30 mouse cellular contexts compared by ENCODE assay signal in genomic region chr10:96709698-96710356, GRCm38 (mm10).
DNase-seq lines count a peak whose midpoint lies in the region; ATAC-seq lines count a peak whose summit lies in the region.
"Had no signal": no experiment of that assay in that cellular context is flagged by ENCODE, and none has a peak within 500 bp of the region (broad histone marks: within the 10 kb centered on the region; RNA-seq: fewer than 3 reads in every experiment).

No protein-coding gene starts in this region.

- H3K9me3 ChIP-seq in heart, embryonic 12.5 days (replicated peaks), result no peaks in the 10 kb centered on the region
- H3K9me3 ChIP-seq in heart, embryonic 15.5 days (replicated peaks), result no peaks in the 10 kb centered on the region
- no peaks in the 10 kb centered on the region for H3K9me3 ChIP-seq in lung, embryonic 15.5 days
- H3K9me3 ChIP-seq: embryonic facial prominence, embryonic 10.5 days; embryonic facial prominence, embryonic 13.5 days; forebrain, embryonic 12.5 days; forebrain, embryonic 15.5 days; hindbrain, embryonic 13.5 days; intestine, embryonic 15.5 days had no signal

- peak overlapping the region; percentile 23; the same call in 1 of the 2 replicates for H3K27ac ChIP-seq in heart, embryonic 12.5 days (ENCODE audit: poor library complexity, severe bottlenecking)
- peak overlapping the region; percentile 64 for H3K27ac ChIP-seq in heart, embryonic 15.5 days
- H3K27ac ChIP-seq in lung, embryonic 15.5 days, result peak overlapping the region; percentile 69
- H3K27ac ChIP-seq: embryonic facial prominence, embryonic 10.5 days; embryonic facial prominence, embryonic 13.5 days; forebrain, embryonic 12.5 days; forebrain, embryonic 15.5 days; hindbrain, embryonic 10.5 days; hindbrain, embryonic 13.5 days; intestine, embryonic 15.5 days had no signal

- H3K4me1 ChIP-seq in heart, embryonic 12.5 days (replicated peaks), result peaks cover 23% of the 10 kb centered on the region
- H3K4me1 ChIP-seq in heart, embryonic 15.5 days (replicated peaks), result peaks cover 14% of the 10 kb centered on the region
- H3K4me1 ChIP-seq in lung, embryonic 15.5 days, result peaks cover 4% of the 10 kb centered on the region; the same call in 1 of the 2 replicates
- H3K4me1 ChIP-seq: embryonic facial prominence, embryonic 13.5 days; forebrain, embryonic 12.5 days; forebrain, embryonic 15.5 days; hindbrain, embryonic 10.5 days; hindbrain, embryonic 13.5 days; intestine, embryonic 15.5 days had no signal

- ATAC-seq in heart, embryonic 12.5 days (ENCODE audit: insufficient number of reproducible peaks, low FRiP score), result no peak
- ATAC-seq in heart, embryonic 15.5 days (replicated peaks; ENCODE audit: insufficient number of reproducible peaks, insufficient read depth, low FRiP score, low read depth), result no peak
- no peak for ATAC-seq in lung, embryonic 15.5 days (ENCODE audit: borderline replicate concordance, extremely low read depth, low FRiP score, low TSS enrichment)
- ATAC-seq: forebrain, embryonic 15.5 days; hindbrain, embryonic 16.5 days; intestine, embryonic 15.5 days; Patski had no signal

- H3K4me2 ChIP-seq in heart, embryonic 12.5 days, result no peak overlapping the region
- H3K4me2 ChIP-seq in heart, embryonic 15.5 days, result no peak overlapping the region
- H3K4me2 ChIP-seq in lung, embryonic 15.5 days, result no peak overlapping the region
- H3K4me2 ChIP-seq: embryonic facial prominence, embryonic 13.5 days; forebrain, embryonic 12.5 days; forebrain, embryonic 15.5 days; hindbrain, embryonic 13.5 days; intestine, embryonic 15.5 days had no signal

- 85% methylated on average over 13 of the region's 13 CpGs for WGBS in heart, embryonic 12.5 days
- 81% methylated on average over 13 of the region's 13 CpGs for WGBS in heart, embryonic 15.5 days
- 74% methylated on average over 13 of the region's 13 CpGs for WGBS in lung, embryonic 15.5 days

- H3K9ac ChIP-seq in heart, embryonic 12.5 days, result no peak overlapping the region
- H3K9ac ChIP-seq in heart, embryonic 15.5 days, result no peak overlapping the region
- H3K9ac ChIP-seq in lung, embryonic 15.5 days, result no peak overlapping the region
- H3K9ac ChIP-seq: embryonic facial prominence, embryonic 13.5 days; forebrain, embryonic 12.5 days; forebrain, embryonic 15.5 days; hindbrain, embryonic 13.5 days; intestine, embryonic 15.5 days had no signal

- intact Hi-C loops in heart, postnatal 25 days (cut with DNase I), result no loop called here
- intact Hi-C loops in heart, postnatal 10 days (cut with DNase I), result loop anchor here (10.0 kb wide), 1 partner anchor 495 kb away; no protein-coding TSS in a partner anchor

- no peaks in the 10 kb centered on the region for H3K36me3 ChIP-seq in heart, embryonic 12.5 days
- H3K36me3 ChIP-seq in heart, embryonic 15.5 days, result no peaks in the 10 kb centered on the region
- H3K36me3 ChIP-seq in lung, embryonic 15.5 days, result no peaks in the 10 kb centered on the region
- H3K36me3 ChIP-seq: embryonic facial prominence, embryonic 10.5 days; embryonic facial prominence, embryonic 13.5 days; forebrain, embryonic 12.5 days; forebrain, embryonic 15.5 days; G1E; hindbrain, embryonic 10.5 days; hindbrain, embryonic 13.5 days; intestine, embryonic 15.5 days had no signal

- H3K27me3 ChIP-seq in heart, embryonic 12.5 days (replicated peaks), result no peaks in the 10 kb centered on the region
- H3K27me3 ChIP-seq in heart, embryonic 15.5 days, result no peaks in the 10 kb centered on the region
- H3K27me3 ChIP-seq in lung, embryonic 15.5 days, result no peaks in the 10 kb centered on the region
- H3K27me3 ChIP-seq: CH12.LX; embryonic facial prominence, embryonic 13.5 days; forebrain, embryonic 12.5 days; forebrain, embryonic 15.5 days; hindbrain, embryonic 13.5 days; intestine, embryonic 15.5 days; Patski had no signal

- H3K4me3 ChIP-seq in heart, embryonic 12.5 days, result no peak overlapping the region
- no peak overlapping the region for H3K4me3 ChIP-seq in heart, embryonic 15.5 days
- no peak overlapping the region for H3K4me3 ChIP-seq in lung, embryonic 15.5 days
- H3K4me3 ChIP-seq: embryonic facial prominence, embryonic 10.5 days; embryonic facial prominence, embryonic 13.5 days; erythroblast, embryonic 14.5 days; forebrain, embryonic 12.5 days; forebrain, embryonic 15.5 days; hindbrain, embryonic 10.5 days; hindbrain, embryonic 13.5 days; intestine, embryonic 15.5 days had no signal

- DNase-seq in heart, postnatal 25 days (ENCODE audit: low spot score), result no peak
- DNase-seq in heart, postnatal 10 days, result no peak
- no peak for DNase-seq in lung, postnatal 4 days
- peak; percentile 48 for DNase-seq in lung, postnatal 25 days (ENCODE audit: low spot score)
- no peak for DNase-seq in cerebellum, adult 9-10 months
- DNase-seq: adrenal gland, postnatal 14 days; B cell, adult 2 months; cerebellum, adult 11 months; cerebellum, adult 2 months; cerebellum, postnatal 10 days; cerebellum, postnatal 36 days; embryo, embryonic 11 days; gastrocnemius, postnatal 25 days; heart, postnatal 36 days; kidney, adult 11 months had no signal
